Mouse (Mus musculus): ENCODE results near the gene Calr3.

Gene Calr3

GRCm38 (mm10) chr8:72443338-72443993 is at the start of gene Calr3, which contains the start of gene 1700030K09Rik:
Gene Calr3 (minus strand): TSS chr8:72443870.
Gene 1700030K09Rik (plus strand): TSS chr8:72443880.
- in situ Hi-C loops (cut with MboI; ENCODE audit: low pct_unique_long_range_greater_than_20kb in 1 of 2, low sequenced_read_pairs in 2 of 2, unreplicated experiment in 1 of 2), result no loop called here

- in situ Hi-C loops (cut with MboI; ENCODE audit: low pct_unique_long_range_greater_than_20kb in 1 of 2, low sequenced_read_pairs in 2 of 2, unreplicated experiment in 1 of 2), result no loop called here
Observed at GRCm38 (mm10) chr8:72493381-72493780, 49.7 kb upstream of the Calr3 start.

GRCm38 (mm10) chr8:72492622-72493081 is 49.0 kb upstream of the Calr3 start:
- in situ Hi-C loops (cut with MboI; ENCODE audit: low pct_unique_long_range_greater_than_20kb in 1 of 2, low sequenced_read_pairs in 2 of 2, unreplicated experiment in 1 of 2), result no loop called here

GRCm38 (mm10) chr8:72491680-72492621 is 48.3 kb upstream of the Calr3 start, which contains the start of gene Slc35e1:
Gene Slc35e1 (minus strand): TSS chr8:72492614.
- in situ Hi-C loops (cut with MboI; ENCODE audit: low pct_unique_long_range_greater_than_20kb in 1 of 2, low sequenced_read_pairs in 2 of 2, unreplicated experiment in 1 of 2), result no loop called here

- in situ Hi-C loops (cut with MboI; ENCODE audit: low pct_unique_long_range_greater_than_20kb in 1 of 2, low sequenced_read_pairs in 2 of 2, unreplicated experiment in 1 of 2), result no loop called here
Observed at GRCm38 (mm10) chr8:72491017-72491416, 47.3 kb upstream of the Calr3 start.

GRCm38 (mm10) chr8:72487014-72487413 is 43.3 kb upstream of the Calr3 start:
- in situ Hi-C loops (cut with MboI; ENCODE audit: low pct_unique_long_range_greater_than_20kb in 1 of 2, low sequenced_read_pairs in 2 of 2, unreplicated experiment in 1 of 2), result no loop called here

- in situ Hi-C loops (cut with MboI; ENCODE audit: low pct_unique_long_range_greater_than_20kb in 1 of 2, low sequenced_read_pairs in 2 of 2, unreplicated experiment in 1 of 2), result no loop called here
Observed at GRCm38 (mm10) chr8:72485456-72486199, 42.0 kb upstream of the Calr3 start.

GRCm38 (mm10) chr8:72474826-72475546 is 31.3 kb upstream of the Calr3 start, which contains the start of gene Cherp:
Gene Cherp (minus strand): TSS chr8:72475226.
- in situ Hi-C loops (cut with MboI; ENCODE audit: low pct_unique_long_range_greater_than_20kb in 1 of 2, low sequenced_read_pairs in 2 of 2, unreplicated experiment in 1 of 2), result no loop called here

GRCm38 (mm10) chr8:72470684-72471083 is 27.0 kb upstream of the Calr3 start:
- in situ Hi-C loops (cut with MboI; ENCODE audit: low pct_unique_long_range_greater_than_20kb in 1 of 2, low sequenced_read_pairs in 2 of 2, unreplicated experiment in 1 of 2), result no loop called here

GRCm38 (mm10) chr8:72469984-72470383 is 26.3 kb upstream of the Calr3 start:
- in situ Hi-C loops (cut with MboI; ENCODE audit: low pct_unique_long_range_greater_than_20kb in 1 of 2, low sequenced_read_pairs in 2 of 2, unreplicated experiment in 1 of 2), result no loop called here

- in situ Hi-C loops (cut with MboI; ENCODE audit: low pct_unique_long_range_greater_than_20kb in 1 of 2, low sequenced_read_pairs in 2 of 2, unreplicated experiment in 1 of 2), result no loop called here
Observed at GRCm38 (mm10) chr8:72469243-72469642, 25.6 kb upstream of the Calr3 start.

GRCm38 (mm10) chr8:72464211-72464610 is 20.5 kb upstream of the Calr3 start:
- in situ Hi-C loops (cut with MboI; ENCODE audit: low pct_unique_long_range_greater_than_20kb in 1 of 2, low sequenced_read_pairs in 2 of 2, unreplicated experiment in 1 of 2), result no loop called here

- in situ Hi-C loops (cut with MboI; ENCODE audit: low pct_unique_long_range_greater_than_20kb in 1 of 2, low sequenced_read_pairs in 2 of 2, unreplicated experiment in 1 of 2), result no loop called here
Observed at GRCm38 (mm10) chr8:72459881-72460533, 16.3 kb upstream of the Calr3 start.

- in situ Hi-C loops (cut with MboI; ENCODE audit: low pct_unique_long_range_greater_than_20kb in 1 of 2, low sequenced_read_pairs in 2 of 2, unreplicated experiment in 1 of 2), result no loop called here
Observed at GRCm38 (mm10) chr8:72458457-72458856, 14.8 kb upstream of the Calr3 start.

- in situ Hi-C loops (cut with MboI; ENCODE audit: low pct_unique_long_range_greater_than_20kb in 1 of 2, low sequenced_read_pairs in 2 of 2, unreplicated experiment in 1 of 2), result no loop called here
Observed at GRCm38 (mm10) chr8:72457806-72458205, 14.1 kb upstream of the Calr3 start.

GRCm38 (mm10) chr8:72455317-72455716 is 11.6 kb upstream of the Calr3 start:
- in situ Hi-C loops (cut with MboI; ENCODE audit: low pct_unique_long_range_greater_than_20kb in 1 of 2, low sequenced_read_pairs in 2 of 2, unreplicated experiment in 1 of 2), result no loop called here

GRCm38 (mm10) chr8:72453904-72454303 is 10.2 kb upstream of the Calr3 start:
- in situ Hi-C loops (cut with MboI; ENCODE audit: low pct_unique_long_range_greater_than_20kb in 1 of 2, low sequenced_read_pairs in 2 of 2, unreplicated experiment in 1 of 2), result no loop called here

GRCm38 (mm10) chr8:72451516-72451915 is 7.8 kb upstream of the Calr3 start:
- in situ Hi-C loops (cut with MboI; ENCODE audit: low pct_unique_long_range_greater_than_20kb in 1 of 2, low sequenced_read_pairs in 2 of 2, unreplicated experiment in 1 of 2), result no loop called here

Measured in mouse embryonic stem cell (cell line).